Mouse (Mus musculus) forebrain, embryonic 16.5 days (tissue): Measurements from ENCODE around the gene Ergic1. TPM values are rescaled to one million over a fixed set of nuclear protein-coding genes. Genes with fewer than 3 reads are reported as not detected.

ENCODE experiments used
- ATAC-seq: fragments of 200-750 bp; cut with Nextera tagmentation; 2 replicates; pipeline ENCODE4 v1.8.0; 2017; ENCODE audit warnings: mild to moderate bottlenecking, moderate library complexity
- H3K27ac ChIP-seq: fragments of 300-500 bp; sonication (generic); 2 replicates; pipeline ENCODE4 v1.5.1; 2014; ENCODE audit warnings: low read length, control low read depth
- H3K27me3 ChIP-seq: fragments of 300-500 bp; sonication (generic); replicated peaks from 2 replicates; pipeline ENCODE4 v1.6.1; 2014; ENCODE audit warnings: low read length; ENCODE audit not compliant: control insufficient read depth, insufficient read depth
- H3K36me3 ChIP-seq: fragments of 300-500 bp; sonication (generic); 2 replicates; pipeline ENCODE4 v1.6.1; 2014; ENCODE audit not compliant: control insufficient read depth, insufficient read depth
- H3K4me1 ChIP-seq: fragments of 300-500 bp; sonication (generic); replicated peaks from 2 replicates; pipeline ENCODE4 v1.6.1; 2014; ENCODE audit warnings: low read length; ENCODE audit not compliant: control insufficient read depth, insufficient read depth
- H3K4me2 ChIP-seq: fragments of 300-500 bp; sonication (generic); 2 replicates; pipeline ENCODE4 v1.6.1; 2014; ENCODE audit warnings: mild to moderate bottlenecking, low read length, control low read depth
- H3K4me3 ChIP-seq: fragments of 300-500 bp; sonication (generic); replicated peaks from 2 replicates; pipeline ENCODE4 v1.5.1; 2014; ENCODE audit warnings: mild to moderate bottlenecking, low read length, control low read depth
- H3K9ac ChIP-seq: fragments of 300-500 bp; sonication (generic); replicated peaks from 2 replicates; pipeline ENCODE4 v1.6.1; 2014; ENCODE audit warnings: low read depth, low read length, control low read depth
- H3K9me3 ChIP-seq: fragments of 300-500 bp; sonication (generic); 2 replicates; pipeline ENCODE4 v1.6.1; 2016; ENCODE audit warnings: low read length; ENCODE audit not compliant: control insufficient read depth
- WGBS: fragments of 180-500 bp; shearing (Covaris S2); extraction: QIAGEN DNeasy Blood & Tissue Kit; methylation state at CpG from one replicate; pipeline ENCODE4 v1.1.7; 2014; 5-methylcytosine and 5-hydroxymethylcytosine counted together
- polyA plus RNA-seq: library from polyadenylated mRNA; unstranded; fragments of >200 nt; fragmentation: Nextera tagmentation; extraction: Ambion mirVana; gene quantifications from 2 replicates; pipeline ENCODE4 v1.2.1, GENCODE M21; 2015

The Ergic1 gene
- polyA plus RNA-seq, 1 experiment from 2014 or later: 113 TPM

DNA sequence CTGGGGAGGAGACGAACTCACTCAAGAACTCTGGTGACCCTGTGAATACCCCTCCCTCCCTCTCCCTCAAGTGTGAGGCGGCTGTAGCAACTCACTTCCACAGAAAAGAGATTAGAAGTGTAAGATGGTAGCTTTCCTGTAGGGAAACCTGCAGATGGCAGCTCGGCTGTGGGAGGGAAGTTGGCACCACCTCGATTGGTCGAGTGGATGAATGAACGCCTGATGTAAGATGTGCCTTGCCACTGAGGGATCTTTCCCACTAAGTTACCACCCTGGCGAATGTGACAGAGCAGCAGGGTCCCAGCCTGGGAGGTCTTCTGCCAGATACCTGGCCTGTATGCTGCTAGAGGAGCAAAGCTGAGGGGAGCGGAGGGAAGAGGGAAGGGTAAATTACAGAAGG, 48.5 kb downstream of the Ergic1 start:
- H3K9ac ChIP-seq: no peak overlapping the region
- no peaks in the 10 kb centered on the region for H3K9me3 ChIP-seq
- 88% methylated on average over 8 of the region's 8 CpGs for WGBS
- H3K36me3 ChIP-seq: peaks cover 4% of the 10 kb centered on the region; the same call in 1 of the 2 replicates
- no peaks in the 10 kb centered on the region for H3K27me3 ChIP-seq
- no peak overlapping the region for H3K27ac ChIP-seq
- no peaks in the 10 kb centered on the region for H3K4me1 ChIP-seq
- ATAC-seq: no peak
- no peak overlapping the region for H3K4me2 ChIP-seq
- no peak overlapping the region for H3K4me3 ChIP-seq

DNA sequence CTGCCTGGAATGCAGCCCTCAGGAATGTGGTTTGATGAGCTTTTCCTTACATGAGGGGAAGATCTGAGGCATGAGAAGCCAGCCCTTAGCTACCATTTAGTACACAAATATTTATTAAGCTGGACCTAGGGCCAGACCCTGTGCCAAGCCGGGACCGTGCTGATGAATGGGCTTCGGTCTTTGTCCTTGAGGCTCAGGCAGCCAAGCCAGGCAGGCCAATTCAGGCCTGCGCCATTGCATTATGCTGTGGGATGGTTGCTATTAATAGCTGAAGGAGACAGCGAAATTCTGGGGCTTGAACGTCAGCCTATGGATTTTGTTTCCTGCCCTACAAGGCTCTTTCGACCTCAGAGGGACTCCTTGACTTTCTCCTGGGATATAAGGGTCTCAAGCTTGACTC, 50.0 kb downstream of the Ergic1 start:
- no peak overlapping the region for H3K9ac ChIP-seq
- H3K4me1 ChIP-seq: no peaks in the 10 kb centered on the region
- no peak for ATAC-seq
- 71% methylated on average over 7 of the region's 7 CpGs for WGBS
- peaks cover 4% of the 10 kb centered on the region; the same call in 1 of the 2 replicates for H3K36me3 ChIP-seq
- no peak overlapping the region for H3K4me2 ChIP-seq
- H3K4me3 ChIP-seq: no peak overlapping the region
- no peaks in the 10 kb centered on the region for H3K27me3 ChIP-seq
- H3K9me3 ChIP-seq: no peaks in the 10 kb centered on the region
- H3K27ac ChIP-seq: no peak overlapping the region

GRCm38 (mm10) chr17:26611918-26612317, 50.6 kb downstream of the Ergic1 start:
- Histone ChIP-seq H3K36me3 (peaks cover 4% of the 10 kb centered on the region; the same call in 1 of the 2 replicates), H3K27me3 (no peaks in the 10 kb centered on the region), H3K27ac (no peak overlapping the region), H3K4me1 (no peaks in the 10 kb centered on the region), H3K9ac (no peak overlapping the region), H3K4me2 (no peak overlapping the region), H3K9me3 (no peaks in the 10 kb centered on the region), H3K4me3 (no peak overlapping the region)
- ATAC-seq: no peak
- WGBS: 87% methylated on average over 4 of the region's 4 CpGs

DNA sequence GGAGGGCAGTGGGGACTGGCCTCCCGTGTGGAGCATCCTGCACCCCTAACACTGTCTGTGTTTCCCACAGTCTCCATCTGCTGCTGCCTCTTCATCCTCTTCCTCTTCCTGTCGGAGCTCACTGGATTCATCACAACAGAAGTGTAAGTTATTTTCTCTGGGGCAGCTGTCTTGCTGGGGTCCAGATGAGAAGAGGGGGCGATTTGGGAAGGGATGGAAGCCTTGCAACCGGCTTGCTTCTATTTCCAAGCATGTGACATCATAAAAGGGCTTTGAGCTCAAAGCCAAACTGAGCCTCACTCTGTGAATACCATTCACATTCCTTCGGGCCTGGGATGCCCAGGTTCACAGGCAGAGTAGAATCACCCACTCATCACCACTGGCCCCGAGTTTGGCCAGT, 53.0 kb downstream of the Ergic1 start:
- Histone ChIP-seq H3K4me2 (no peak overlapping the region), H3K4me3 (no peak overlapping the region), H3K27me3 (no peaks in the 10 kb centered on the region), H3K27ac (no peak overlapping the region), H3K4me1 (no peaks in the 10 kb centered on the region), H3K9me3 (no peaks in the 10 kb centered on the region), H3K9ac (no peak overlapping the region), H3K36me3 (peaks cover 4% of the 10 kb centered on the region; the same call in 1 of the 2 replicates)
- ATAC-seq: no peak
- 87% methylated on average over 6 of the region's 6 CpGs for WGBS

DNA sequence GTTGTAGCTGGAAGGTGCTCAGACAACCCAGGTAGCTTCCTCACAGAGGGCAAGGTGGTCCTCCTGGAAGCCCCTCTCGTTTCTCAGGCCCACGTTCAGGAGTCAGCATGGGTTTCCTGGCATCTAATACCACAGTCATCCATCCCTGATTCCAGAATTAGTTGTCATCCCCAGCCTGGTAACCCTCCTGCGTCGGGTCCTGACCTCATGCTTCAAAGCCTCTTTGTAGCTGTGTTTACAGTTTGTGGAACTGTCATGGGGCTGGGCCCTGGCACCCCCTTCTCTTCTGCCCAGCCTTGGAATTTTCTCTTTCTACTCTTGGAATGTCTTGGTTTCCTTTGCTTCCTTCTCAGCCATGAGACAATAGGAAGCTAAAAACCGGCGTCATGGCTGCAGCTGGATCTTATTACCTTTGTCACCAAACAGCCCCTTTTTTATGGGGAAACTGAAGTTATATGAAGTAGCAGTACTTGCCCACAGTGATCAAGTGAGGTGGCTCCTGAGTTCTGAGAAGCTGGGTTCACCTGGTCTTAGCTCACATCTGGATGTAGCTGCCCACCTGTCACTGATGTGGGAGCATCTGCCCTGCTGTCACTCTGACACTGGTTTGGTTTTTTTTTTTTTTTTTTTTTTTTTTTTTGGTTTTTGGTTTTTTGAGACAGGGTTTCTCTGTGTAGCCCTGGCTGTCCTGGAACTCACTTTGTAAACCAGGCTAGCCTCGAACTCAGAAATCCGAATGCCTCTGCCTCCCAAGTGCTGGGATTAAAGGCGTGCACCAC, 53.6 kb downstream of the Ergic1 start:
- H3K9me3 ChIP-seq: no peaks in the 10 kb centered on the region
- H3K36me3 ChIP-seq: no peaks in the 10 kb centered on the region
- no peak overlapping the region for H3K4me3 ChIP-seq
- no peak for ATAC-seq
- H3K4me2 ChIP-seq: no peak overlapping the region
- H3K4me1 ChIP-seq: no peaks in the 10 kb centered on the region
- no peaks in the 10 kb centered on the region for H3K27me3 ChIP-seq
- no peak overlapping the region for H3K9ac ChIP-seq
- no peak overlapping the region for H3K27ac ChIP-seq
- 90% methylated on average over 9 of the region's 9 CpGs for WGBS

DNA sequence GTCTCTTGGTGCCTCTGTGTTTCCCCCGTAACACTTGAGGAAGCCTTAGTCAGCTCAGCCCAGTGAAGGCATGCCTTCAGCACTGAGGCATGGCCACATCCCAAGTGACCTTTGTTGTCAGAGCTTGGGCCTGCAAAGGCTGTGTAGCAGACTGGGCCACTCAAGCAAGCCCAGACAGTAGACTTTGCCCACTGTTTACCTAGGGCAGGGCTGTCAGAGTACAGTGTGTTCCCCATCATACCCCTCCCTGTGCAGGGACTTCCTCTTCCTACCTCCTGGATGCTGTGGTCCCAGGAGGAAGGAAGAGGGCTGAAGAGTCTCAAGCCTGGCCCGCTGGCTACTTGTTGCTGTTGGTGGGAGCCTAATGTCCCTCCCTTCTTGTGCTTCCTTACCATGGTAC, 55.4 kb downstream of the Ergic1 start:
- no peak for ATAC-seq
- Histone ChIP-seq H3K4me3 (no peak overlapping the region), H3K36me3 (no peaks in the 10 kb centered on the region), H3K27me3 (no peaks in the 10 kb centered on the region), H3K9me3 (no peaks in the 10 kb centered on the region), H3K9ac (no peak overlapping the region), H3K4me2 (no peak overlapping the region), H3K27ac (no peak overlapping the region), H3K4me1 (no peaks in the 10 kb centered on the region)
- 91% methylated on average over 2 of the region's 2 CpGs for WGBS

DNA sequence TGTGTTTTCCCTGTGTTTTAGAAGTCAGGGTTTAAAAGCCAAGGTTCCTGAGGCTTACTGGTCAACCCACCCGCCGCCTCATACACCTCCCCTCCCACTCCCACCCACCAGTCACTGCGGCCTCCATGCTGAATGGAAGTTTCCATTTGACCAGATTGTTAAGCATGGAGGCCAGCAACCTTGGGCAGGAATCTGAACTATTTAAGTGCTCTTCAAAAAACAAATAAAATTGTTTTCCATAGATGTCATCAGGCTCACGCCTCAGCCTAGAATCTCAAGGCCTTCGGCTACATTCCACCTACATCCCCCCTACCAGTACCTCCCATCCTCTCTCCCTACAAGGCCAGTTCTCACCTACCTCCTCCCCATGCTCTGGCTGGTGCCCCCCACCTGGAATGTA, 57.2 kb downstream of the Ergic1 start:
- no peak overlapping the region for H3K4me3 ChIP-seq
- WGBS: 95% methylated on average over 5 of the region's 5 CpGs
- no peak overlapping the region for H3K9ac ChIP-seq
- no peaks in the 10 kb centered on the region for H3K4me1 ChIP-seq
- no peak overlapping the region for H3K27ac ChIP-seq
- ATAC-seq: no peak
- H3K27me3 ChIP-seq: no peaks in the 10 kb centered on the region
- H3K4me2 ChIP-seq: no peak overlapping the region
- H3K9me3 ChIP-seq: no peaks in the 10 kb centered on the region
- H3K36me3 ChIP-seq: no peaks in the 10 kb centered on the region

DNA sequence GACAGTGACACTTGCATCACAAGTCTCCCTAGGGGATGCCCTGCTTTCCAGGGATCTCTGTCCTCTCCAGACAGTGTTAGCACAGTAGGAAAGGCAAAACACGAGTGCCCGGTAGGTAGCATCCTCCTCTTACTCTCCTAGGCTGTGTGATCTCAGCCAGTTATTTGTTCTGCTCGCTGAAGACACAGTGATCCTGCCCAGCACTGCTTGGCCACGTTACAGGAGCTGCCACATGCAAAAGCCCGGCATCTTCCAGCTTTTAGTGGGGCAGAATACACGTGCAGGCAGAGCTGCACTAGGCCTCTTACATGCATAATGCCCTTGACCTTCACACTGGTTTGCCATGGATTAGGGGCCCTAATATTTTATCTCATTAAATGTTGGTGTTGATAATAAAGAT, 58.3 kb downstream of the Ergic1 start:
- no peak for ATAC-seq
- Histone ChIP-seq H3K9ac (no peak overlapping the region), H3K4me2 (no peak overlapping the region), H3K4me3 (no peak overlapping the region), H3K36me3 (no peaks in the 10 kb centered on the region; the same call in 1 of the 2 replicates), H3K4me1 (no peaks in the 10 kb centered on the region), H3K9me3 (no peaks in the 10 kb centered on the region), H3K27ac (no peak overlapping the region), H3K27me3 (no peaks in the 10 kb centered on the region)
- WGBS: 84% methylated on average over 6 of the region's 6 CpGs

DNA sequence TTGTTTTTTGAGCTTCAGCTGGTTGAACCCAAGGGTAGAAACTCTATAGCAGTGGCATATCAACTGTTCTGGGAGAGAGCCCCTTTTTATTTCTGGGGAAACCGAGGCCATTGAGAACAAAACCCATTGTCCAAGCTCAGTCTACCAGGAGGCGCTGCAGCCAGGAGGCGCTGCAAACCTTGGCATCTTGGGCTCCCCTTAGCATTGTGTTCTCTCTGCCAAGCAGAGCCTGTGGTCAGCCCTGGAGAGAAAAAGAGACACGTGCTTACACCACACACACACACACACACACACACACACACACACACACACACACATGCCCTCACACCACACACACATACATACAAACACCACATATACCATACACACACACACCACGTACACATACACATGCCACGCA, 59.0 kb downstream of the Ergic1 start:
- Histone ChIP-seq H3K9ac (no peak overlapping the region), H3K4me1 (no peaks in the 10 kb centered on the region), H3K9me3 (no peaks in the 10 kb centered on the region), H3K36me3 (peaks cover 3% of the 10 kb centered on the region; the same call in 1 of the 2 replicates), H3K27me3 (no peaks in the 10 kb centered on the region), H3K4me3 (no peak overlapping the region), H3K4me2 (no peak overlapping the region), H3K27ac (no peak overlapping the region)
- no peak for ATAC-seq
- WGBS: 93% methylated on average over 6 of the region's 6 CpGs
